Mouse (Mus musculus) monocyte, adult 5-6 weeks (primary cell): Measurements from ENCODE around the gene Galns. TPM values are rescaled to one million over a fixed set of nuclear protein-coding genes. Genes with fewer than 3 reads are reported as not detected.

Source experiments
- ATAC-seq: fragments of 153-309, 156-312 bp; replicated peaks from 2 replicates; pipeline ENCODE4 v1.8.0; 2017; ENCODE audit warnings: mild to moderate bottlenecking; ENCODE audit not compliant: low TSS enrichment, insufficient number of reproducible peaks, severe bottlenecking, poor library complexity, low FRiP score
- total RNA-seq: library from RNA; stranded (forward); fragments of 200-1000, 200-491, 200-594 nt; gene quantifications from 3 replicates; pipeline ENCODE4 v1.2.3, GENCODE M21; 2017

Gene Galns
- total RNA-seq, 1 experiment from 2014 or later: 9.9 TPM

DNA sequence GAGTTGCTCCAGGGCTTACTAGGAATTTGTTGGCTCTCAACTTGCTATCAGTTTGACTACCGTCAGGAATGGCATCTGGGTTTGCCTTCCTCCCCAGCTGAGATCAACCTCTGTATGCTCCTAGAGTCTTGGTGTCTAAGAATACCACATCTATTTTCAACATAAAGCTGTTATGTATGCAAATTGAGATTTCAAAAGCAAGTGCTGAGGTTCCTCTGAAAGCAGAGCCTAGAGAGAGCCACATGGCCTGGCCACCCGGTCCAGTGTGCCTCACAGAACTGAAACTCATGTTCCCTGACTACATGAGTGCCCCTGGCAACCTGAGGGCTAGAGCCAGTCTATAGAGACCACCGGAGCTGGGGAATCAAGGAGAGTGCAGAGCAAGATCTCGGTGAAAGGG is 5.9 kb downstream of the Galns start:
- ATAC-seq: peak; percentile 34; the same call in 1 of the 2 replicates

DNA sequence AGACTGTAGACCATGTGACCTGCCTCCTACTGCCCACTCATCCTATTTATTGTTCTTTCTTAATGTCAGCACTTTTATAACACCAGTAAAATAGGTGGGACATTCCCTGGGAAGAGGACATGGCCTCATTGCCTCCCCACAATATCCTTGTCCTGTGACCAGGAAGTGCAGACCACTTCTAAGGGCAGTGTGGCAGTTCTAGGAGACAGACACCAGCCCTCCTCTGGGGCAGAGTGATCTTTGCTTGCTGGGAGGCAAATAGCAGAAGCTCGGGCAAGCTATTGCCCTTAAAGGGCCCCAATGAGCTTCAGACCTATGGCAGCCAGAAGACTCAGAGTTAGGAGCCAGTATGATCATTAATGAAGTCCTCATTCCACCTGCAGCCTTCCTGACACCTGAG is 6.6 kb downstream of the Galns start:
- ATAC-seq: no peak

DNA sequence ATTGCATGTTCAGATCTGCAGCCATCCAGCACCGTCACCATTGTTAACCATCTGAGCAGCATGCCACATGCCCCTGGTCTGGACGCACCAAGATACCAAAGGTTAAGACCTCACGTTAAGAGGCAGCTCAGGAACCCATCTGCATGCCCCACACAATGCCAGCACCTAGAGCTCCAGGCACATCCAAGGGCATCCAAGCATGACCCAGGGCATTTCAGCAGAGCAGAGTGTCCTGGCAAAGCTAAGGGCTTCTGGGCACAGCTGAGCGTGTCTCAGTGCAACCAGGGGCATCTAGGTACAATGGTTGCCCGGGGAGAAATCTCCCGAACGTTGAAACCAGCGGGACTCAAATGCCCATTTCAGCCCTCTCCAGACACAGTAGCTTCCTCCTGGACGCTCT is 10.6 kb downstream of the Galns start:
- ATAC-seq: no peak

DNA sequence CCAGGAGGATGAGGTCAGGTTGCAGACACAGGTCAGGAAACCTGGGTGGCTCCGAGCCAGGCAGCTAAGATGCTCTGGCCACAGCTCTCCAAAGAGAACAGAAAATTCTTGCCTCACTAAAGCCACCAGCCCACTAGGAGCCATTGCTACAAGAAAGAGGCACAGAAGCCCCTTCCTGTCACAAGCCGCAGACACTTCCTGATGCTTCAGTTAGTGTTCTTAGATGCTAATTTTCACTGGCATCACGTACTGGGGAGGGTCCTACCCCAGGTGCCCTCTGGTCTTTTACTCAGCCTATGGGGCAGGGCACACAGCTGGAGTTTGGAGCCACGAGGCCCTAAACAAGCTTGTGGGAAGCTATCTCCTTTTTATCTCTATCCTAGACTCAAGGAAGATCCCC is 15.2 kb downstream of the Galns start:
- ATAC-seq: no peak

DNA sequence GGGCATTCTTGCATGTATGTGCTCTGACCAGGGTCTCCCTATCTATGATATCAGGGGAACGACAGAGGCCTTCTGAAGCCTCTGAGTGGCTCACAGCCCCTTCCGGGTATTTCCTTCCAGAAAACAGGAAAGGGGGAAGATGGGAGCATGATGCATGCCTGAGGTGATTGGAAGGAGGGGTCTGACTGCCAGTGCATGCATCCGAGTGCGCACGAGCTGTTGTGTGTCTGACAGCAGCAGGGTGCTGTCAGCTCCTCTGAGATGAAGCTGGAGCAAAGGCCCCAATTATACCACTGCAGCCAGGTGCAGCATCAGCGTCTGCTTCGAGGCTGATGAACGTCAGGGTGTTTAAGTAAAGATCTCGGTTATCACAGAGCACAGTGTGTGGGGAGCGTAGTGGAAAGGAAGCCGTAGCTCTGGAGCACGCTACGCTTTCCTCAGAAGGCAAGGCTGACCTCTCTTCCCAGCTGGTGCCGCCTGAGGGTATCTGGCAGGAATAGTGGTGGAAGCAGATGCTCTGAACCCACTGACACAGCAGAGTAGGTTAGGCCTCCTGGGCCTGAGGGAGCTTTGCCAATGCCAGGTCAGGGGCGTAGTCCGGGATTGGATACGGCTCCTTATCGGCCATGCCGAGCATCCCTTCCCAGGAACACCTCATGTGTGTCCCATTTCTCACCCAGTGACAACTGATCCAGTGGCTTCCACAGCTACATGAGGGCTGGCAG is 17.3 kb downstream of the Galns start:
- ATAC-seq: no peak

DNA sequence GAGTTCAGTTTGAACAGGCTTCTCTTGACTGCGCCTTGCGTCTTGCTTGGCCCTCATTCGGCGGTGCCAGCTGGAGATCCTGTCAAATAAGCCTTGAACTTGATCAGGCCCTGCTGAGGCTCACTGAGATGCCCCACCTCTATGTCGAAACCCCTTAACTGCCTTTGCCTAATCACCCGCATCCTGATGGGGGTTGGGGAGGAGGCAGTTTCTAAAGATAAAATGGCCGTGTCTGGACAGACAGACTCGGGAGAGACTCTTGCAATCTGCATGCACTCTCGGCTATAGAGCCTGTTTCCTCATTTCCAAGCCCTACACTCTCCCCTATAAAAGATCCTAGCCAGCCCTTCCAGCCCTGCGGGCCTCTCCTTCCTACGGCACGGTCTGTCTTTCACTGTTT is 18.0 kb downstream of the Galns start:
- ATAC-seq: peak; percentile 57

DNA sequence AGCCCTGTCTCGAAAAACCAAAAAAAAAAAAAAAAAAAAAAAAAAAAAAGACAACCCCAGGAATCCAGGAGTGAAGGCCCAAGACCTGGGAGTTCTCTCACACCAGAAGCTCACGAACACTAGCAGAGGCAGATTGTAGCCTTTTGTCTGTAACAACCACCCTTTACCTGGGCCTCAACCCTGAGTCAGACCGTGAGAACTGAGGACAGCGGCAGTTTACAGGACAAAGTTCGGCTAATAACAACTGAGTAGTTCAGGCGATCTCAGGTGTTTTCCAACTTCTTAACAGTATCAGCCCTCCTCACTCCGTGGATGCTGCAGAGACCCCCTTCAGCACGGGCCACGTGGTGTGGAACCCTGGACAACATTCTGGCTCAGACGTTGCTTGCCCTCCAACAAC is 24.5 kb downstream of the Galns start:
- ATAC-seq: no peak

DNA sequence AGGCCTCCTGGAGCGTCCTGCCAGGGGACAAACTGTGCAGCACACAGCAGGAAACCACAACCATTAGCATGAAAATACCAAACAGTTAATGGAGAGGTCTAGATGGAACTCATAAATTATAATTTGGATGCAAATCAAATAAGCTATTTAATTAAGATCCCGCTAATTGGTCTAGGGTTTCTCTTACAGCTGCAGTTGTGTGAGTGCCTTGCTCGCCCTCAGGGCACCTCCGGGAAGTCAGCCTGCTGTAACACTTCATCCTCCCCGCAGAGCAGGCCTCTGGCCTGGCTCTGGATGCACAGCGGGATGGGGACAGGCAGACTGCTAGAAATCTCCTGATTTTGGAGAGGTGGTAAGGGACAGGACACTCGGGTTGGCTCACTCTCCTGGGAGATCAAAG is 25.1 kb downstream of the Galns start:
- ATAC-seq: no peak

DNA sequence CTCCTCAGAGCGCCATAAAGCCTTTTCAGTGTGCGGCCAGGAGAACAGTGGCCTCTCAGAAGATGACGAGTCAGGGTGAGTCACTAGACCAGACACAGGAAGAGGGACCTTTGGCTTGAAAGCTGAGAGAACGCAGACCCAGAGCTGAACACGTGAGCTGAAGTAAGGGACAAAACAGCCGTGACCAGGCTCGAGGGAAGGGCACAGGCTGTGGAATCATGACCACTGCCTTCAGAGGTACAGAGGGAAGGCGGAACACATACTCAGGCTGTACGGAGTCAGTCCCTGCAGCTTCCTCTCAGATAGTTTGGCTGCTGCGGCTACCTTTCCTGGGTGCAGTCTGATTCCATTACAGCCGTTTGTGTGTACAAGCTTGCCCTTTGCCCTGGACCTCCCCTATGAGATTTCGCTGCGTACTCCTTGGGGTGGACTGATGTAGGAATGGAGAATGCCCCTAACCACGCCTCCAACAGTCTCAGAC is 25.8 kb downstream of the Galns start:
- peak; percentile 45 for ATAC-seq

DNA sequence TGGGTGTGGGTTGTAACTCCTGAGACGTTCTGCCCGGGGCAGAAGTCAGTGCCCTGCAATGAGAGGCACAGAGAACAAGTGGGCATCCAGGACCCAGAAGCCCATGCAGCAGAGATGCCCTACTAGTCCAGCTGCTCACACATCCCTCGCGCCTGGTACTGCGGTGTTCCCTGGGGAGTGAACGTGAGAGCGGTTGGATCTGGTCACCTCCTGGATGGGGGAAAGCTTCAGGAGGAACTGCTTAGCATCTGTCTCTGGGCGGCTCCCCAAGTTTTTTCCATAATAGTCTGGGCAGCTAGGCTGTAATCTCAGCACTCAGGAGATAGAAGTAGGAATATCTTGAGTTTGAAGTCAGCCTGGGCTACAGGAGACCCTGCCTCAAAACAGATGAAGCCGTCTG is 26.3 kb downstream of the Galns start:
- ATAC-seq: no peak

DNA sequence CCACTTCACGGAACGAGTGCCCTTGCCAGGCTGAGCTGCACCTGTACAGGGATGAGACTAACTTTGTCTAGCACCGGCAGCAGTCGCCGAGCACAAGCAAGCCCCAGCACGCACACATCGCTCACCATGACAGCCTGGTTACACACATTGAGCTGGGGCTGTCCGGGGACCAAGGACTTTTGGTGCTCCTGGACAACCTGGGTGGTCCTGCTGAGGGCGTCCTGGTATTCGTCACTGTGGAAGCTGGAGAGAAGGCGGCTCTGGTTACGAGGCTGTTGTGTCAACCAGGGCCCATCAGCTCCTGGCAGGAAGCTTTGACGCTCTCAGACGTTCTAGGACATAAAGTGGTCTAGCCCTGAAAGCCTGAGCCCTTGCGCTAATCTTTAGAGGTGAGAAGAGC is 30.3 kb downstream of the Galns start:
- no peak for ATAC-seq

DNA sequence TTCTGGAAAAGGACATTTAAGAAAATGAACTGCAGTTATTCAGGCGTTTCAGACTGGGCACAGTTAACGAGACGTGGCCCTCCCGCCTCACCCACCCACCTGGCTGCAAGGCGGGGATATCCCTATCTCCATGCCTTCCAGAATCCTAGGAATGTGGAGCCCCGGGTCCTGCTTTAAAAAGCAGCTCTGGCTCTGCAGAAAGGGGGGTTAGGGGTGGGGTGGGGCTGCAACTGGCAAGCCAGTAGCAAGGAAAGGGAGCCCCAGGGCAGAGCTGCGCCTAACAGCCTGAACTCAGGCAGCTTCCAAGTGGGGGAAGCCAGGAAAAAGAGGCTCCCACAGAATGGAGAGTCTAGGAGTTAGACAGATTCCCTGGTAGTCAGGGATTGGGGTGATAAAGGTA is 32.1 kb downstream of the Galns start:
- no peak for ATAC-seq

DNA sequence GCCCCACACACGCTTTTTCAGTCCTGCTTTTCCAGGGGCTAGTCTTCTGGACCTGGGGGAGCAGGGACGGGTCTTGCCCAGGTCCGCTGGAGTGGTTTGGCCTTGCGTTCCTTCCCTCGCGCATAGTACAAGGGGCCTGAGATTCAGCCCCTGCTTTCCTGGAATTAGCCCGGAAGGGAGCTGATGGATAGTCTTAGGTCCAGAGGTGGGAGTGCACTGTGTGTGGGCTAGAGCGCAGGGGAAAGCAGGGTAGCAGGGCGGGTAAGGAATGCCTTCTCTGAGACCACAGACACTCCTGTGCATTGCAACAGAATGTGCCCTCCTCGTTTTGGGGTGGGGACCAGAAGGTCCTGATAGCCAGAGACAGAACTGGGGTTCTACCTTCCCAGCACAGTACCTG is 34.1 kb downstream of the Galns start:
- ATAC-seq: no peak

DNA sequence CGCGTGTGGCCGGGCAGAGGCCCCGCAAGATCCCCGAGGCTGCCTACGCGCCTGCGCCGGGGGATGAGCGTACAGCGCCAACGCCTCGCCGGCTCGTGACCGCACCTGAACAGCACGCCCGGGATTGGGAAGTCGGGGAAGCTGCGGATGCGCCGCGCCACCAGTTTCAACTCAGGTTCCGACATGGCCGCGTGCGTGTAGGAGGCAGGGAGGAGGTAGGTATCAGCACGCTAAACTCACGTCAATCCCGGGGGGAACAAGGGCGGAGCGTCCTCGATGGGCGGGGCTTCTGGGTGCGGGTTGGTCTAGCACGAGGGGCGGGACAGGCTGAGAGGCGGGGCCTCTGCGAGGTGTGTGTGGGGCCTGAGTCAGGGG is 34.6 kb downstream of the Galns start, which contains the start of gene Aprt:
Gene Aprt (minus strand): TSS at position 262 of the 375 bp plus-strand sequence.
- peak; percentile 82 for ATAC-seq

DNA sequence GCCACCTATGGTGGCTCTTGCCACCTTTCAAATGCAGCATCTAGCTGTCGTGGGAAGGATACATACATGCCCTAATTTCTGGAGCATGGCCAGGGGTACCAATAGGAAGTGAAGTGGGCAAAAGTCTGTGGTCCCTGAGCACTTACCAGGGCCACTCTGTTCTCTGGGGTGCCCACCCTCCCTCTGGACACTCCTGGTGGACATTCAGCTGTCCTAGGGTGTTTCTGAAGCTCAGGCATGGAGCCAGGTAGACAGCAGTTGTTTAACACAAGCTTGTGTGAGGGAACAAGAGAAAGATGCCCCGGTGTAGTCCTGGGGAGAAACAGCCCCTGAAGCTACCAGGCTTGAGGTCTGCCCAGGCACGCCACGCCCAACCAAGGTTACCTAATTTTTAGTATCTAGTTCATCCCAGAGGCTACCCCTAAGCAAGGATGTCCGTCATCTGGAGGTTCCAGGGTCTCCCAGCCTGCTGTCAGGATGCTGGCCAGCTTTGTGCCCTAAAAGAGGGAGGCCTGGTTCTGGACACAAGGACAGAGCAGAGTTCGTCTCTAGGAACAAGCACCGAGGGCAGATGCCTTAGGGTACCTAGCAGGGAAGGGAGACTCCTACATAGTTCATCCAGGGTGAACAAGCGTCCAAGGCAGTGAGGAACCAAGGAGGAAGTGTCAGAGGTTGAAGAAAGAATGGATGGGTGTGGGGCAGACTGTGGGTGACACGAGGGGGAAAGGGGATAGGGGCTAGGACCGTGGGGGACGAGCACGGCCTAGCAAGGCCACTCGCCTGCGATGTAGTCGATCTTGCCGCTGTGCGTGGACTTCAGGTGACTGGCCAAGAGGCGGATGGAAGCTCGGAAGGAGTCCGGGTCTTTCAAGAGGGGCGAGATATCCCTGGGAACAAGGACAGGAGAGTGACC is 35.3 kb downstream of the Galns start:
- 0 out of 2 replicates have a peak, but pooled peaks have one; percentile 9 for ATAC-seq

DNA sequence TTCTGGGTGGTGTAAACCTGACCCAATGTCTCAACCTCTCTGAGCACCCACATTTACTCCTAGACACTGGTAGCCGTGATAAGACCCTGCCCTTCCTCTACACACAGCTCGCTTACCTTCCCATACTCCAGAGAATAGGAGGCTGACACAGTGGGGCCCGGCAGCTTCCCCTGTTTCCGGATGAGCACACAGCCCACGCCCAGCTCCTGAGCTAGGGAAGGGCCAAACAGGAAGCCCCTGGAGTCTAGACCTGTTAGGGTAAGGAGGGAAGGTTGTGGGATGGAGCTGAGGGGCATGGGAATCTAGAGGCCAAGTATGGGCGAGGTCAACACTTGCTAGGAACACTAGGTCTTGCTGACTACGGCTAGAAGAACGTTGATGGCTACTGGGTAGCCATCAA is 36.0 kb downstream of the Galns start:
- ATAC-seq: no peak

DNA sequence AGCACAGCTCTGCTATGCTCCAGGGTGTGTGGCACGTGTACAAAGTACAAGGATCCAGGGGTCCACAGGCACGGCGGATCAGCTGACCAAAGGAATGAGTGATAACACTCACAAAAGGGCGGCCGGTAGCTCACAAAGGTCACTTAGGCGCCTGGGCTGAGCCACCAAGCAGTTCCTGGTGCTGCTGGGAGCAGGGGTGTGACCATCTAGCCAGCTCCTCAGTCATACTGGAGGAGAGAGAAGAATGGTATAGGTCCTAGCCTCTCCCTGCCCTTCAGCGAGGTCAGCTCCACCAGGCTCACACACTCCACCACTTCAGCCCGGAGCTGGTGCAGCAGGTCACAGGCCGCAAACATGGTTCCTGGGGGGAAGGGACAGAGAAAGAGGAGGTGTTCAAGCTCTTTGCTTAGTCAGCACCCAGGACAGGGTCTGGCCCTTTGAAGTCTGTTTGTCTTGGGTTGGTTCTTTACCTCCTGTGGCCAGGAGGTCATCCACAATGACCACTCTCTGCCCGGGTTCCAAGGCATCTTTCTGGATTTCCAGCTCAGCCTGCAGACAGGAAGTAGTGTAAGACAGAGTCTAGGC is 36.5 kb downstream of the Galns start:
- ATAC-seq: no peak

DNA sequence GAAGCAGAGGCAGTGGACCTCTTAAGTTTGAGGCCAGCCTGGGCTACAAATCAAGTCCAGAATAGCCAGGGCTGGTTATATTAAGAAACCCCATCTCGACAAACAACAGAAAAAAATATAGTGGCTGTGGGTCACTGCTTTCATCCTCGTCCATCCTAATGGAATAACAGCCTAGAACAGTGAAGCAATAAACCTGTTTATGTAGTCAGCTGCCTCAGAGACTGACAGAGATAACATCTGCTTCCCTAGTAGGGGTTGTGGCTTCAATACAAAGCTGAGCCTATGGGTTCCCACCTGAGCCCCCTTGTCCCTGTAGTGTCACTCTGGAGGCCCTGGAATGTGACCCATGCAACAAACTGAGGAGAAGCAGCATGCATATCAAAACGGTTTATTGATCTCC is 37.0 kb downstream of the Galns start:
- ATAC-seq: no peak

DNA sequence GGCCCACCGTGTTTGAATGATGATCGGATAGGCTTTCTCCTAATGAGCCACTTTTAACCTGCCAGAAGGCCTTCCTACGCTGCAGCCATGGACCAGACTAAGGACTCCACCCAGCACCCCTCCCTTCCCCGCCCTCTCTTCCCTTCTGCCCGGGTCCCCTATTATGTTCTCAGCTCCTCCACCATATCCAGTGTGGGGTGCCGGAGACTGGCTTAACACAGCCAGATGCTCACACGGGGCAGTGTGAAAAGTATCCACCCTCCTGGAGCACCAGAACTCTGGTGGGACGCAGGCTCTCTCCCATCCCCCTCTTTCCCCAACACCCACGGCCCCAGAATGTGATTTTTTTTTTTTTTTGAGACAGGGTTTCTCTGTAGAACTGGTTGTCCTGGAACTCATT is 37.7 kb downstream of the Galns start:
- ATAC-seq: no peak
